Mouse (Mus musculus): ENCODE data around the gene 1700017B05Rik. TPM values are rescaled to one million over a fixed set of nuclear protein-coding genes. Genes with fewer than 3 reads are reported as not detected.
"Not testable (repeated sequence)": the region's sequence is repeated elsewhere in the genome, so short reads cannot be mapped to it uniquely, and the experiment has no call there.

Gene 1700017B05Rik
- polyA plus RNA-seq, 1 experiment, result 18.8 TPM

DNA sequence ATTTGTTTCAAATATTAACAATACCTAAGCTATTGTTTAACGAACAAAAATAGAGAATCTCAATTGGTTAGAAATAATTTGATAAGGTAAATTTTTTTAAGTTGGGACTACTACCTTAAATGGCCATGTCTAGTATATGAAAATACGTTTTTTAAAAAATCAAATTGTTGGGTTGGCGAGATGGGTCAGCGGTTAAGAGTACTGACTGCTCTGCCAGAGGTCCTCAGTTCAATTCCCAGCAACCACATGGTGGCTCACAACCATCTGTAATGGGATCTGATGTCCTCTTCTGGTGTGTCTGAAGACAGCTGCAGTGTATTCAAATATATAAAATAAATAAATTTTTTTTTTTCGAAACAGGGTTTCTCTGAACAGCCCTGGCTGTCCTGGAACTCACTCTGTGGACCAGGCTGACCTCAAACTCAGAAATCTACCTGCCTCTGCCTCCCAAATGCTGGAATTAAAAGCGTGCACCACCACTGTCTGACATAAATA, 35.7 kb downstream of the 1700017B05Rik start:
- WGBS, result 89% methylated on average over 6 of the region's 6 CpGs

DNA sequence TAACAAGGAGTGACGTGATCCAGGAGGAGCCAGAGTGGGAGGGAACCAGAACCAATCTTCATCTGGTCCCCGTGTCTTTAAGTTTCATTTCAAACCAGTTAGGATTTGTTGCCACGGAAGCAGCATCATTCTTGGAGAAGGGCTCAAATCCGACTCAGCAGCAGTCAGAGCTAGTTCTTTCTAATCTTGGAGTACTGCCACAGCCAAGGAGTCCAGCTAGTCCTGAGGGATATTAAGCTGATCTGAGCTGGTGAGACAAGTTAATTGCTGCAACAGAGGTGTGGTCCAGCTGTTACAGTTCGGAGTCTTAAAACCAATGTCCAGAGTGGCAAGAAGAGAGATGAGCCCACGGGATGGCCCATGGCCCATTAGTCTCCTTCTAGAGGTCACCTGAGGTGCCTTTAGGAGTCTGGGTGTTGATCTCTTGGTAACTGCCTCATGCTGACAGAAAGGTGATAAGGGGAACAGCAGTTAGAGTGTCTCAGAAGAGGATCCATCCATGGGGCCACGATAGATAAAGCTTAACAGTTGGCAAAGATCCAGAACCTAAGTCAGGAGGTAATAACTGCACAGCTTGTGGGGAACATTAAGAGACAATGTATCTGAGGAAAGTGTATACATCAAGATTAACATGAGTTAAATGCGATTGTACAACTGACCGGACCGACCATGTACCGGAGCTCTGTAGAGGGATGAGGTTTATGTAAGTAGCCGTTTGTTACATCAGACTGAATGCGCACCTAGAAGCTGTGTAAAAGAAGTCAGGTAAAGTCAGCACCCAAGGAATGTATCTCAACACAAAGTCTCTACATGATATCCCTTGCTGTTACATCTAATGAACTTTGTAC, 36.4 kb downstream of the 1700017B05Rik start:
- no peak for DNase-seq (ENCODE audit: low read depth, low spot score)
- WGBS, result 74% methylated on average over 13 of the region's 13 CpGs

More for the DNA sequence above, 35.7 kb downstream of the 1700017B05Rik start:
- DNase-seq (ENCODE audit: low read depth, low spot score), result not testable (repeated sequence)

GRCm38 (mm10) chr9:57223341-57223740, 39.1 kb downstream of the 1700017B05Rik start:
- DNase-seq (ENCODE audit: low read depth, low spot score), result no peak

GRCm38 (mm10) chr9:57220356-57220755, 42.1 kb downstream of the 1700017B05Rik start:
- DNase-seq (ENCODE audit: low read depth, low spot score), result peak; percentile 33
- WGBS, result 12% methylated on average over 6 of the region's 6 CpGs

GRCm38 (mm10) chr9:57219511-57219910, 42.9 kb downstream of the 1700017B05Rik start:
- DNase-seq (ENCODE audit: low read depth, low spot score), result no peak
- WGBS, result 91% methylated on average over 1 of the region's 1 CpGs

DNA sequence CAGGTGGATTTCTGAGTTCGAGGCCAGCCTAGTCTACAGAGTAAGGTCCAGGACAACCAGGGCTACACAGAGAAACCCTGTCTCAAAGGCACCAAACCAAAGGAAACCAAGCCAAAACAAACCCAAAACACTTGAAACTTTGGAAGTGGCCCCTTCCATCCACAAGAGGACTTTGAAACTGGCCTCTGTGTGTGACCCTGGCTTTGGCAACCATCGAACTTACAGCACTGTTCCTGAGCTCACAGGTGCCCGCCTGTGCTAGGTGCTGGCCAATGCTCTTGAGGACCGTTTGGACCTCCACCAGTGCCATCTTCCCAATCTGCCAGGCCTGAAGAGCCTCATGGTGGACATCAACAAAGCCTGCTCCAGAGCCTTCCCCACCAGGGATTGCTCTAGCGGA, 43.6 kb downstream of the 1700017B05Rik start:
- DNase-seq (ENCODE audit: low read depth, low spot score), result no peak
- WGBS, result 82% methylated on average over 5 of the region's 5 CpGs

DNA sequence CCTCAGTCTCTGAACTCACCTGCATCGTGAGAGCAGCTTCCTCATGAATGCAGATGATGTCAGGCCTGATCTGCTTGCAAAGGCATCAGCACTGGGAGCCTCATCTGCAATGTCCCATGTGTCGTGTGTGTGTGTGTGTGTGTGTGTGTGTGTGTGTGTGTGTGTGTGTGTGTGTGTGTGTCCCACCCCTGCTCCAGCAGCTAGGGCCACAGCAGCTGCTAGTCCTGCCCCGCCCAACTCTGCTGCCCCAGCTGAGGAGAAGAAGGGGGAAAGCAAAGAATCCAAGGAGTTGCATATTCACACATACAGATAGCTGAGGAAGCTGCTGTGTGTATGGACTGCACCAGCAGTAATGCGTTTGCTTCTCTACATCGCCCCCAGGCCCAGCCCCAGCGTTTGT, 45.2 kb downstream of the 1700017B05Rik start:
- 62% methylated on average over 6 of the region's 6 CpGs for WGBS
- no peak for DNase-seq (ENCODE audit: low read depth, low spot score)

- WGBS, result 88% methylated on average over 6 of the region's 6 CpGs
- no peak for DNase-seq (ENCODE audit: low read depth, low spot score)
These were observed 47.9 kb downstream of the 1700017B05Rik start for GRCm38 (mm10) chr9:57214500-57214899.

DNA sequence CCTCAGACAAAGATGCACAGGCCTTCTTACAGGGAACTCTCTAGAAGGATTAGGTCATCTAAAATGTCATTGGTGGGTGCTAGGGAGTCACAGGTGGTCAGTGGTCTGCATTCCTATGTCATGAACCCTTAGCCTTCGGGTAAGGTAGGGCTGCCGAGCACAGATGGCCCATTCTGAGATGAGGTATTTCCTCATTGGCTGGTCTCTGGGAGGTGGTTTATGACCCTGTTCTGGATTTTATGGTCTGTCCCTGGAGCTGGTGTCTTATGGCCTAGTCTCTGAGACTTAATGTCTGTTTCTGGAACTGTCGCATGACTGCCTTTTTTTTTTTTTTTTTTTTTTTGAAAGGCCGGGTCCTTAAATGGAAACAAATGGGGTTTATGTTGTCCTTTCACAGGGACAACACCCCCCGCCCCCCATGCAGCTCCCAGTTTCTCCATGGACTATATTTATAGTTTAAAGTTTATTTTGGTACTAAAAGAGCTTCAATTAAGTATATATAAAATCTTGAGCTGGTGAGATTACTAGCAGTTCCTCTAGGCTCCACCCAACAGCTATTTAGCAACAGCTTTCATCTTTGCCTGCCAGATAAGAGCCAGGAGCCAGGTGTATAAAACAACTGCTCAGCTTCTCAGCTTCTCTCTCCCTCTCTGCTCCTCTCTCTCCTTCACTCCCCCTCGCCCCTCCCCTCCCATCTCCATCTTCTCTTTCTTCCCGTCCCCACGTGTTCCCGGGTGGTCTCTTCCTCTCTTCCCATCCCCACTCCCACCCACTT, 49.8 kb downstream of the 1700017B05Rik start:
- WGBS, result 9% methylated on average over 9 of the region's 9 CpGs
- peak; percentile 52 for DNase-seq (ENCODE audit: low read depth, low spot score)

- 31% methylated on average over 3 of the region's 3 CpGs for WGBS
- DNase-seq (ENCODE audit: low read depth, low spot score), result peak; percentile 33
These were observed 53.1 kb downstream of the 1700017B05Rik start for GRCm38 (mm10) chr9:57209316-57209715.

- WGBS, result 55% methylated on average over 2 of the region's 2 CpGs
- no peak for DNase-seq (ENCODE audit: low read depth, low spot score)
These were observed 55.5 kb downstream of the 1700017B05Rik start for GRCm38 (mm10) chr9:57206896-57207295.

DNA sequence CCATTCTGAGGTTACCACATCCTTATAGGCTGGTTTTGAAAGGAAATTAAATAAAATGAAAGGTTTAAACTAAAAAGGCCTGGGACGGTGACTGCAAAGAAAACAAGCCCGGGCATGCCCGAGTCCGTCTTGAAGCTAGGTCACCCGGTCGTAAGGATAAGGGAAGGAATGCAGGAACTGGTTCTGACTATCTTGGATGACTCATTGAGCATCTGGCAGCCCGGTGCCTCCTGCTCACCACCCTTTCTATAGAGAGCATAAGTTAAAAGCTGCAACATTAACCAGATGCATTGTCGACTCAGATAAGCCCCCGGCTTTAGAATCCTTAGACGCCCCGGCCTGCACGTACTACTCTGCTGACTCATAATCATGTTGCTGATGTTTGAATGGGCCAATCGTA, 58.8 kb downstream of the 1700017B05Rik start:
- WGBS, result 80% methylated on average over 13 of the region's 13 CpGs
- DNase-seq (ENCODE audit: low read depth, low spot score), result not testable (repeated sequence)

Other genes with a start within 250 kb of the 1700017B05Rik start
- gene Sin3a, start 190.6 kb downstream of the 1700017B05Rik start, polyA plus RNA-seq (2012; rRNA removed), result 25.4 and 48.5 TPM in 2 replicates
- 90.5 and 106 TPM in 2 replicates for gene Man2c1, start 131.9 kb downstream of the 1700017B05Rik start, polyA plus RNA-seq (2012; rRNA removed)
- gene Neil1, start 114.3 kb downstream of the 1700017B05Rik start, polyA plus RNA-seq (2012; rRNA removed), result 12.0 and 12.8 TPM in 2 replicates
- 134 and 148 TPM in 2 replicates for gene Commd4, start 104.3 kb downstream of the 1700017B05Rik start, polyA plus RNA-seq (2012; rRNA removed)
- gene Trcg1, start 26.1 kb downstream of the 1700017B05Rik start, polyA plus RNA-seq (2012; rRNA removed), result not detected in 2 replicates
- gene Ppcdc, start 177.5 kb upstream of the 1700017B05Rik start, polyA plus RNA-seq (2012; rRNA removed), result 24.0 and 26.8 TPM in 2 replicates
- gene Scamp5, start 205.4 kb upstream of the 1700017B05Rik start, polyA plus RNA-seq (2012; rRNA removed), result 52.3 and 115 TPM in 2 replicates
- gene Rpp25, start 241.4 kb upstream of the 1700017B05Rik start, polyA plus RNA-seq (2012; rRNA removed), result 1.5 and 1.6 TPM in 2 replicates

Data from large intestine, adult 2 months (tissue).